Mouse (Mus musculus): ENCODE measurements around the gene Tmem38a. TPM values are rescaled to one million over a fixed set of nuclear protein-coding genes. Genes with fewer than 3 reads are reported as not detected.

Tmem38a gene
- not detected in 2 replicates for total RNA-seq (2015; ENCODE audit: low replicate concordance)
- total RNA-seq (2017; ENCODE audit: low replicate concordance), result not detected in 2 replicates

DNA sequence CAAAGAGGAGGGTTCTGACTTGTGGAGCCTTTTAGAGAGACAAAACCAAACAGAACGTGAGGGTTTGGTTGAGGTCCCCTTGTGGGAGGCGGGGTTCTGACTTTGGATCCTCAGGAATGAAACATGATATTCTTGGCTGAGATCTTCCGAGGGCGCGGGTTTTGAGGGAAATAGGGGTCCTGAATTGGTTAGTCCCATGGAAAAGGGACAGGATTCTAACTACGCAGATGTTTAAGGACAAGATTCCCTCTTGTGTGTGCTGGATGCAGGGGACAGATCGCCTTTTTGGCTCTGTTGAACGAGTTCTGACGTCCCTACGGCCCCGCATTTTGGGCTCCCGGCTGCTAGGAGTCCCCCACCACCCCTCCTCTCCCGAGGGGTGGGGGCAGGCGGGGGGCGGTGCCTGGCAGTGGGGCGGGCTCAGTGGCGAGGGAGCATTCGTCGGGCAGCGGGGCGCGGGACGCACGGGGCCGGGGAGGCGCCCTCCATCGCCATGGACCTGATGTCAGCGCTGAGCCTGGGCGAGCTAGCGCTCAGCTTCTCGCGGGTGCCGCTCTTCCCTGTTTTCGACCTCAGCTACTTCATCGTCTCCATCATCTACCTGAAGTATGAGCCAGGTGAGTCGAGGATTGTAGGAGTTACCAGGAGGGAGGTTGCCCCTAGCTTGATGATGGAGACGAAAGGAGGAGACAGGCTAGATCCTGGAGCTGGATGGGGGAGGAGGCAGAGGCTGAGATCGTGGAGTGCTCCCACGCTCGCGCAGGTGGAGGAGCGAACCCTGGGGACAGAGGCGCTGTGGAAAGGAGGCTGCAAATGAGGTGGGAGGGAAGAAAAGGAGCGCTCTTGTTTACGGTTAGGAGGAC, at the start of gene Tmem38a:
Gene Tmem38a (plus strand): TSS at position 445 of the 863 bp plus-strand sequence.
- ATAC-seq (replicated peaks; ENCODE audit: low FRiP score, poor library complexity, severe bottlenecking), result 0 out of 2 replicates have a peak, but pooled peaks have one; percentile 2

GRCm38 (mm10) chr8:72532103-72532502, 39.8 kb upstream of the Tmem38a start:
- no peak for ATAC-seq (replicated peaks; ENCODE audit: low FRiP score, poor library complexity, severe bottlenecking)

GRCm38 (mm10) chr8:72534888-72535287, 37.0 kb upstream of the Tmem38a start:
- ATAC-seq (replicated peaks; ENCODE audit: low FRiP score, poor library complexity, severe bottlenecking), result no peak

GRCm38 (mm10) chr8:72539234-72539633, 32.6 kb upstream of the Tmem38a start:
- no peak for ATAC-seq (replicated peaks; ENCODE audit: low FRiP score, poor library complexity, severe bottlenecking)

DNA sequence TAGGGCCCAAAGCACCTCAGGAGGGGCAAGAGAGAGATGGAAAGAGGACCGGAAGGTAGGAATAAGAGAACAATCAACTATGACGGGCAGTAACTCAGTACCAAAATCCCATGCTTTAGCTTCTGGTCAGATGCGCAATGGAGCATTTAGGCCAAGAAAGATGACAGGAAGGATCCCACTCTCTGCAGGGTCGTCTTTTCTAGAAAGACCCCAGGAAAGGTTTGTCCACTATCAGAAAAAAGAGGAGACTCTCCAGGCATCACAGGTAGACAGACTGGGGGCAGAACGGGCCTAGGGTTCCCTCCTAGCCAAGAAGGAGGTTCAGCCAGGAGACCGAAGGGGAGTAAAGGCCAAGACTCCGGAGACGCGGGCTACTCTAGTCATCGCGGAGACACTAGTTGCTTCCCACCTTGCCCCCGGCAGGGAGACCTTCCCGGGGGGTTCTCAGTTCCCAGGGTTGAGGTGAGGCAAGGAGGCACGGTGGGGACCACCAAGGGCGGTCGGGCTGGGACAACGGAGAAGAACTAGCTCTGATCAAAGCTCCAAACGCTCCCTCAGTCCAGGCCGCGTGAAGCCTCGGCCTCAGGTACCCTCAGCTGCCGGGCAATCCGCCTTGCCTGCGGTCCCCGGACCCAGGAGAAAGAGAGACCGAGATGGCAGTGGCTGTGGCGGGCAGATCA, 24.6 kb upstream of the Tmem38a start:
- no peak for ATAC-seq (replicated peaks; ENCODE audit: low FRiP score, poor library complexity, severe bottlenecking)

DNA sequence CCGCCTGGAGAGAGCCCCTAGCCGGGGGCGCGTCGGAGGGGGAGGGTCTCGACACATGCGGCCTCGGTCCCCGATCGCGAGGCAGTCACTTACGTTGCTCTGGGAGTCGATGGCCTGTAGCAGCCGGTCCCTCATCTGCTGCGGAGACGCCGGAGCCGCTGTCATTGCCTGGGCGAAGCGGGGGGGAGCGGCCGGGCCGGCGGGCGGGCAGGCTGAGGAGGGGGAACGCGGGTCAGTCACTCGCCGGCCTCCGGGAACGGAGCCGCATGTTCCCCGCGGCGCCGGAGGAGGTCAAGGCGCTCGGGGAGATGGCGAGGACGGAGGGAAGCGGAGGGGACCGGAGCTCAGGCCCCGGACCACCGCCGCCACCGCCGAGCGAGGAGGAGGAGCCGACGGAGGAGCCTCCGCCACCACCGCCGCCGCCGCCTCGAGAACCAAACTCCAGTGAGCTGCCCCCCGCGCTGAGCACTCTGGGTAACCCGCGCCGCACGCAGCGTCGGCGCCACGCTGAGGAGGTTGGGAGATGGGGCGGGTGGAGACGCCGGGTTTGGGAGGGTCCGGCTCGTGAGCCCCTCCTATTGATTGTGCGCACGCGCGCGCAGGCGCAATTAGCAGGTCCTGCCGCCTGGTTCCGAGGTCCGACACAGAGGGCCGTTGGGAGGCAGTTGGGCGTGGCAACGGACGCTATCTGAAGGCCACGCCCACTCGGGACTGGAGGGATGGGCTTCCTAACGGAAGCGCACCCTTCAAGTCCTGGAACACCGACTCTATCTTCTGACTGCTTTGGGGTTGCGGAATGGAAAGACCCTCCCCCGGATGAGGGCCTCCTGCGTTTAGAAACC, 23.8 kb upstream of the Tmem38a start, which contains the start of gene Med26:
Gene Med26 (minus strand): TSS at position 469 of the 842 bp plus-strand sequence.
- ATAC-seq (replicated peaks; ENCODE audit: low FRiP score, poor library complexity, severe bottlenecking), result peak; percentile 94

- peak; percentile 55 for ATAC-seq (replicated peaks; ENCODE audit: low FRiP score, poor library complexity, severe bottlenecking)
Measured at GRCm38 (mm10) chr8:72548644-72549313, 23.1 kb upstream of the Tmem38a start.

DNA sequence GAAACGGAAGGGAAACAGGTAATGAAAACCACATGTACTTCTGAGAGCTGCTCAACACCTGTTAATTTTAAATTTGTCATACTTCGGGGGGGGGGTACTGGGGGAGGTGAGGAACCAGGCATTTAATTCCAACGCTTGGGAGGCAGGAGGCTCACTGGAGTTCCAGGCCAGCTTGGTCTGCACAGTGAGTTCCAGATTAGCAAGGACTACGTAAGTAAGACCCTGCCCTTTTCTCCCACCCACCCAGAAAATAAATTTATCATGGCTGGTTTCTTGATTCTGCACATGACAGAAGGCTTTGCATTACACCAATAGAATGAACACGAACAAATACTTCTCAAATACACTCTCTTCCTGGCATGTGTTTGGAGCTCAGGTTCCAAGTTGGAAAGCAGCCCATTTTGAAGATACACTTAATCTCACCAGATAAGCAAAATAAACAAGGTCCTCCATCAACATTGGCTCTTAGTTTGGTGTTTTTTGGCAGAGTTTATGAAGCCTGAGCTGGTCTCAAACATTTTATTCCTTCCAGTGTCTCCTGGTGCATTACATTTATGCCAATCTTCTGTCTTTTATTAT, 22.5 kb upstream of the Tmem38a start:
- no peak for ATAC-seq (replicated peaks; ENCODE audit: low FRiP score, poor library complexity, severe bottlenecking)

- ATAC-seq (replicated peaks; ENCODE audit: low FRiP score, poor library complexity, severe bottlenecking), result no peak
Measured at GRCm38 (mm10) chr8:72555770-72556169, 16.1 kb upstream of the Tmem38a start.

GRCm38 (mm10) chr8:72561111-72561689, 10.7 kb upstream of the Tmem38a start:
- ATAC-seq (replicated peaks; ENCODE audit: low FRiP score, poor library complexity, severe bottlenecking), result no peak

DNA sequence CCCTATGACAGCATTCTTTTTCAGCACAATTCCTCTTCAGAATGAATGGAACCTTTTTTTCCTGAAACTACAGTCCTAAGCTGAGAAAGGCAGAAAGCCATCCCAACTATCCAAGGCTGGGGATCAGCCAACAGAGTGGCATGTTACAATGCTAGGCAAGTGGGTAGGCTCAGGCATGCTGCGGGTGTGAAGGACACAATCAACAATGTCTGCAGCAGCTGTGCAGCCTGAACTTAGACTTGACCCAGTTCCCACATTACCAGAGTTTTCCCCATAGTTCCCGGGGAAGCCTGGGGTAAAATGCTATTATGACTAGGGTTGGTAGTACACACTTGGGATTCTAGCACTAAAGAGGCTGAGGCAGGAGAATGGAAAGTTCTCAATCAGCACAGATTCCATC, 5.9 kb upstream of the Tmem38a start:
- ATAC-seq (replicated peaks; ENCODE audit: low FRiP score, poor library complexity, severe bottlenecking), result no peak

- ATAC-seq (replicated peaks; ENCODE audit: low FRiP score, poor library complexity, severe bottlenecking), result peak; percentile 95
Measured at GRCm38 (mm10) chr8:72570633-72571610, 933 bp upstream of the Tmem38a start, which contains the start of gene Smim7. Gene Smim7 (minus strand): TSS chr8:72571088.

- no peak for ATAC-seq (replicated peaks; ENCODE audit: low FRiP score, poor library complexity, severe bottlenecking)
Measured at GRCm38 (mm10) chr8:72572507-72572906, 652 bp downstream of the Tmem38a start.

GRCm38 (mm10) chr8:72573450-72573849, 1.6 kb downstream of the Tmem38a start:
- no peak for ATAC-seq (replicated peaks; ENCODE audit: low FRiP score, poor library complexity, severe bottlenecking)

DNA sequence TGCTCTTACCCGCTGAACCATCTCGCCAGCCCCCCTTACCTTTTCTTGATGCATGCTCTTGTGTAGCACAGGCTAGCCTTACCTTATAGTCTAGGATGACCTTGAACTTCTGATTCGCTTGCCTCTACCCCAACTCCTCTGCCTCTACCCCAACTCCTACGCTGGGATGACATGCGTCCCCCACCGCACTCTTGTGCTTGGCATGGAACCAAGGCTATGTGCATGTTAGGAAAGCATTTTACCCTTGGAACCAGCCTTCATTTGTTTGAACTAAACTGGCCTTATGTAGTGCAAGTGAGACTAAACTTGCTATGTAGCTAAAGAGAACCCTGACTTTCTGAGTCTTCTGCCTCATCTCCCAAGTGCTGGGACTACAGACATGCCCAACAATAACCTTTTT, 4.1 kb downstream of the Tmem38a start:
- no peak for ATAC-seq (replicated peaks; ENCODE audit: low FRiP score, poor library complexity, severe bottlenecking)

- no peak for ATAC-seq (replicated peaks; ENCODE audit: low FRiP score, poor library complexity, severe bottlenecking)
Measured at GRCm38 (mm10) chr8:72577266-72577665, 5.4 kb downstream of the Tmem38a start.

GRCm38 (mm10) chr8:72577941-72578340, 6.1 kb downstream of the Tmem38a start:
- no peak for ATAC-seq (replicated peaks; ENCODE audit: low FRiP score, poor library complexity, severe bottlenecking)
